Mouse (Mus musculus): ENCODE measurements around the gene Lyzl4.

The Lyzl4 gene

GRCm38 (mm10) chr9:121647026-121647425, 5.1 kb upstream of the Lyzl4 start:
- no peak for DNase-seq (ENCODE audit: low spot score)

- DNase-seq (ENCODE audit: low spot score), result no peak
These were observed 3.0 kb upstream of the Lyzl4 start for GRCm38 (mm10) chr9:121644855-121645254.

- DNase-seq (ENCODE audit: low spot score), result peak; percentile 70
These were observed 695 bp upstream of the Lyzl4 start, which contains the start of gene Vipr1 for GRCm38 (mm10) chr9:121642401-121643181. Gene Vipr1, plus strand, starts transcription at chr9:121642716.

GRCm38 (mm10) chr9:121641235-121641915, 521 bp downstream of the Lyzl4 start:
- no peak for DNase-seq (ENCODE audit: low spot score)

- DNase-seq (ENCODE audit: low spot score), result peak; percentile 72
These were observed 2.1 kb downstream of the Lyzl4 start for GRCm38 (mm10) chr9:121639790-121640189.

GRCm38 (mm10) chr9:121635835-121636576, 5.9 kb downstream of the Lyzl4 start:
- no peak for DNase-seq (ENCODE audit: low spot score)

GRCm38 (mm10) chr9:121633306-121633705, 8.6 kb downstream of the Lyzl4 start:
- DNase-seq (ENCODE audit: low spot score), result no peak

- no peak for DNase-seq (ENCODE audit: low spot score)
These were observed 9.0 kb downstream of the Lyzl4 start for GRCm38 (mm10) chr9:121632891-121633290.

GRCm38 (mm10) chr9:121631946-121632345, 9.9 kb downstream of the Lyzl4 start:
- no peak for DNase-seq (ENCODE audit: low spot score)

- DNase-seq (ENCODE audit: low spot score), result no peak
These were observed 11.3 kb downstream of the Lyzl4 start for GRCm38 (mm10) chr9:121630627-121631026.

GRCm38 (mm10) chr9:121624920-121625319, 17.0 kb downstream of the Lyzl4 start:
- no peak for DNase-seq (ENCODE audit: low spot score)

GRCm38 (mm10) chr9:121623235-121623634, 18.7 kb downstream of the Lyzl4 start:
- DNase-seq (ENCODE audit: low spot score), result no peak

- DNase-seq (ENCODE audit: low spot score), result no peak
These were observed 22.5 kb downstream of the Lyzl4 start for GRCm38 (mm10) chr9:121619441-121619840.

GRCm38 (mm10) chr9:121616471-121616870, 25.4 kb downstream of the Lyzl4 start:
- no peak for DNase-seq (ENCODE audit: low spot score)

GRCm38 (mm10) chr9:121614241-121614757, 27.6 kb downstream of the Lyzl4 start:
- no peak for DNase-seq (ENCODE audit: low spot score)

- DNase-seq (ENCODE audit: low spot score), result no peak
These were observed 28.7 kb downstream of the Lyzl4 start for GRCm38 (mm10) chr9:121613192-121613591.

GRCm38 (mm10) chr9:121609381-121609780, 32.5 kb downstream of the Lyzl4 start:
- DNase-seq (ENCODE audit: low spot score), result no peak

GRCm38 (mm10) chr9:121606498-121607096, 35.3 kb downstream of the Lyzl4 start:
- no peak for DNase-seq (ENCODE audit: low spot score)

GRCm38 (mm10) chr9:121605414-121606278, 36.2 kb downstream of the Lyzl4 start:
- peak; percentile 64 for DNase-seq (ENCODE audit: low spot score)

- no peak for DNase-seq (ENCODE audit: low spot score)
These were observed 39.5 kb downstream of the Lyzl4 start for GRCm38 (mm10) chr9:121602381-121602780.

- DNase-seq (ENCODE audit: low spot score), result no peak
These were observed 41.0 kb downstream of the Lyzl4 start for GRCm38 (mm10) chr9:121600861-121601427.

Measured in left cerebral cortex, adult 11 months (tissue).